Mouse (Mus musculus) midbrain, postnatal 0 days (tissue): Measurements from ENCODE around the gene Nprl3. TPM values are rescaled to one million over a fixed set of nuclear protein-coding genes. Genes with fewer than 3 reads are reported as not detected.
"Not testable (repeated sequence)": the region's sequence is repeated elsewhere in the genome, so short reads cannot be mapped to it uniquely, and the experiment has no call there.

Experiments
- ATAC-seq: fragments of 200-750 bp; cut with Nextera tagmentation; 2 replicates; pipeline ENCODE4 v1.8.0; 2017; ENCODE audit warnings: moderate number of reproducible peaks, mild to moderate bottlenecking, moderate TSS enrichment, moderate library complexity; ENCODE audit not compliant: low FRiP score
- DNase-seq: peaks from one replicate; pipeline ENCODE4 v3.0.0-alpha.2; 2015; ENCODE audit warnings: low spot score
- H3K27ac ChIP-seq: fragments of 300-500 bp; sonication (generic); 2 replicates; pipeline ENCODE4 v1.5.1; 2014; ENCODE audit warnings: low read depth, mild to moderate bottlenecking, low read length, mixed read lengths
- H3K27me3 ChIP-seq: fragments of 300-500 bp; sonication (generic); 2 replicates; pipeline ENCODE4 v1.6.1; 2014; ENCODE audit warnings: low read length, control low read depth, mixed read lengths; ENCODE audit not compliant: insufficient read depth
- H3K36me3 ChIP-seq: fragments of 300-500 bp; sonication (generic); 2 replicates; pipeline ENCODE4 v1.6.1; 2014; ENCODE audit warnings: low read length, control low read depth, mixed read lengths; ENCODE audit not compliant: insufficient read depth
- H3K4me1 ChIP-seq: fragments of 300-500 bp; sonication (generic); 2 replicates; pipeline ENCODE4 v1.6.1; 2014; ENCODE audit warnings: mild to moderate bottlenecking, control low read depth, antibody characterized with exemption, low read length, mixed read lengths; ENCODE audit not compliant: insufficient read depth
- H3K4me2 ChIP-seq: fragments of 300-500 bp; sonication (generic); 2 replicates; pipeline ENCODE4 v1.6.1; 2014; ENCODE audit warnings: low read depth, mild to moderate bottlenecking, low read length, mixed read lengths; ENCODE audit not compliant: poor library complexity, severe bottlenecking
- H3K4me3 ChIP-seq: fragments of 300-500 bp; sonication (generic); 2 replicates; pipeline ENCODE4 v1.5.1; 2014; ENCODE audit warnings: low read depth, mild to moderate bottlenecking, low read length, moderate library complexity
- H3K9ac ChIP-seq: fragments of 300-500 bp; sonication (generic); replicated peaks from 2 replicates; pipeline ENCODE4 v1.6.1; 2014; ENCODE audit warnings: mild to moderate bottlenecking, low read length, moderate library complexity, mixed read lengths; ENCODE audit not compliant: poor library complexity, severe bottlenecking
- H3K9me3 ChIP-seq: fragments of 300-500 bp; sonication (generic); 2 replicates; pipeline ENCODE4 v1.6.1; 2016; ENCODE audit warnings: low read length, control low read depth
- CTCF ChIP-seq: IDR thresholded peaks from 2 replicates; pipeline ENCODE4 v1.5.1; 2016; ENCODE audit warnings: antibody characterized with exemption, mild to moderate bottlenecking
- WGBS: fragments of 180-500 bp; shearing (Covaris S2); extraction: QIAGEN DNeasy Blood & Tissue Kit; methylation state at CpG from one replicate; pipeline ENCODE4 v1.1.7; 2014; 5-methylcytosine and 5-hydroxymethylcytosine counted together
- polyA plus RNA-seq: library from polyadenylated mRNA; unstranded; fragments of >200 nt; fragmentation: Nextera tagmentation; extraction: Ambion mirVana; gene quantifications from 2 replicates; pipeline ENCODE4 v1.2.1, GENCODE M21; 2015
- total RNA-seq: library from RNA; depleted of rRNA; stranded (reverse); fragments of >200 nt; gene quantifications from 2 replicates; pipeline ENCODE4 v1.2.3, GENCODE M21; 2014

Gene Nprl3
- total and polyA plus RNA-seq, 2 experiments from 2014 or later: 36.0 to 38.6 TPM

- H3K4me3 ChIP-seq: peak within 1 kb of the TSS; percentile 52
- no peaks in the 10 kb centered on the region for H3K27me3 ChIP-seq
- DNase-seq (peak; percentile 99), ATAC-seq (peak; percentile 100)
- no peaks in the 10 kb centered on the region for H3K9me3 ChIP-seq
- WGBS: under 1% methylated on average over 51 of the region's 52 CpGs
- no peak within 1 kb of the TSS for H3K27ac ChIP-seq
- peak within 1 kb of the TSS; percentile 76 for H3K4me2 ChIP-seq
- peak; percentile 60 for TF ChIP-seq CTCF
- H3K9ac ChIP-seq: peak within 1 kb of the TSS; percentile 54
- H3K4me1 ChIP-seq: no peaks in the 10 kb centered on the region; the same call in 1 of the 2 replicates
- H3K36me3 ChIP-seq: peaks cover 19% of the 10 kb centered on the region
These were observed 62.2 kb downstream of the Nprl3 start, which contains the start of gene Snrnp25 for GRCm38 (mm10) chr11:32205058-32205873. Gene Snrnp25, plus strand, starts transcription at chr11:32205415.

GRCm38 (mm10) chr11:32201922-32202685 is 65.4 kb downstream of the Nprl3 start:
- Histone ChIP-seq H3K27me3 (no peaks in the 10 kb centered on the region), H3K4me3 (no peak overlapping the region), H3K4me2 (no peak overlapping the region), H3K9ac (no peak overlapping the region), H3K36me3 (no peaks in the 10 kb centered on the region), H3K27ac (no peak overlapping the region), H3K4me1 (no peaks in the 10 kb centered on the region; the same call in 1 of the 2 replicates), H3K9me3 (no peaks in the 10 kb centered on the region)
- no peak for TF ChIP-seq CTCF
- ATAC-seq (no peak), DNase-seq (no peak)
- WGBS: 82% methylated on average over 11 of the region's 11 CpGs

- not testable (repeated sequence) for ATAC-seq, H3K4me3 ChIP-seq, H3K9me3 ChIP-seq, H3K4me2 ChIP-seq, H3K36me3 ChIP-seq, H3K4me1 ChIP-seq, H3K27ac ChIP-seq, DNase-seq, H3K9ac ChIP-seq, H3K27me3 ChIP-seq
- WGBS: 76% methylated on average over 1 of the region's 1 CpGs
These were observed 66.5 kb downstream of the Nprl3 start for GRCm38 (mm10) chr11:32200992-32201391.

- Histone ChIP-seq H3K36me3 (no peaks in the 10 kb centered on the region), H3K9me3 (no peaks in the 10 kb centered on the region), H3K4me3 (no peak within 1 kb of the TSS), H3K4me2 (no peak within 1 kb of the TSS), H3K27ac (no peak within 1 kb of the TSS), H3K9ac (no peak within 1 kb of the TSS), H3K27me3 (no peaks in the 10 kb centered on the region), H3K4me1 (no peaks in the 10 kb centered on the region; the same call in 1 of the 2 replicates)
- ATAC-seq (no peak), DNase-seq (no peak)
- WGBS: 74% methylated on average over 10 of the region's 10 CpGs
- 0 out of 2 replicates have a peak, but pooled peaks have one; percentile 8 for TF ChIP-seq CTCF
These were observed 67.4 kb downstream of the Nprl3 start, which contains the start of gene Il9r for GRCm38 (mm10) chr11:32200075-32200601. Gene Il9r, minus strand, starts transcription at chr11:32200279.

GRCm38 (mm10) chr11:32199230-32199629 is 68.3 kb downstream of the Nprl3 start:
- DNase-seq: no peak
- Histone ChIP-seq H3K36me3 (no peaks in the 10 kb centered on the region), H3K27ac (no peak overlapping the region), H3K4me3 (no peak overlapping the region), H3K4me1 (no peaks in the 10 kb centered on the region), H3K4me2 (no peak overlapping the region), H3K9me3 (no peaks in the 10 kb centered on the region), H3K9ac (no peak overlapping the region), H3K27me3 (no peaks in the 10 kb centered on the region)
- WGBS: 46% methylated on average over 6 of the region's 6 CpGs
- no peak for ATAC-seq
- TF ChIP-seq CTCF: no peak
